Mouse (Mus musculus) intestine, embryonic 14.5 days (tissue): ENCODE measurements at regions not wholly inside any gene's neighbourhood (a gene's known extent, or its start where the extent isn't known, plus 50 kb on each side); places are given as distances from the start of the nearest gene placed in this dataset.
A peak's percentile ranks its signal among the peaks of the same experiment; 100 is the strongest.

Source experiments
- ATAC-seq: fragments of 200-750 bp; cut with Nextera tagmentation; replicated peaks from 2 replicates; pipeline ENCODE4 v1.8.0; 2017; ENCODE audit warnings: low read depth, moderate number of reproducible peaks, moderate TSS enrichment, moderate library complexity; ENCODE audit not compliant: low FRiP score, low TSS enrichment
- DNase-seq: peaks from one replicate; pipeline ENCODE4 v3.0.0-alpha.2; 2018; ENCODE audit warnings: low spot score
- H3K27ac ChIP-seq: fragments of 300-500 bp; sonication (generic); 2 replicates; pipeline ENCODE4 v1.5.1; 2014; ENCODE audit warnings: low read depth, mild to moderate bottlenecking, control low read depth
- H3K27me3 ChIP-seq: fragments of 300-500 bp; sonication (generic); replicated peaks from 2 replicates; pipeline ENCODE4 v1.6.1; 2014; ENCODE audit warnings: low read length, control low read depth; ENCODE audit not compliant: control insufficient read depth, insufficient read depth
- H3K36me3 ChIP-seq: fragments of 300-500 bp; sonication (generic); 2 replicates; pipeline ENCODE4 v1.6.1; 2014; ENCODE audit warnings: low read length, control low read depth; ENCODE audit not compliant: control insufficient read depth, insufficient read depth
- H3K4me1 ChIP-seq: fragments of 300-500 bp; sonication (generic); replicated peaks from 2 replicates; pipeline ENCODE4 v1.6.1; 2014; ENCODE audit warnings: low read length, control low read depth, mixed read lengths; ENCODE audit not compliant: control insufficient read depth, insufficient read depth
- H3K4me2 ChIP-seq: fragments of 300-500 bp; sonication (generic); 2 replicates; pipeline ENCODE4 v1.6.1; 2014; ENCODE audit warnings: low read length
- H3K4me3 ChIP-seq: fragments of 300-500 bp; sonication (generic); 2 replicates; pipeline ENCODE4 v1.5.1; 2014; ENCODE audit warnings: low read depth, low read length, control low read depth, mixed read lengths
- H3K9ac ChIP-seq: fragments of 300-500 bp; sonication (generic); 2 replicates; pipeline ENCODE4 v1.6.1; 2014; ENCODE audit warnings: mild to moderate bottlenecking, low read length
- H3K9me3 ChIP-seq: fragments of 300-500 bp; sonication (generic); 2 replicates; pipeline ENCODE4 v1.6.1; 2016; ENCODE audit warnings: low read length, control low read depth; ENCODE audit not compliant: control insufficient read depth
- whole genome bisulfite sequencing: fragments of 180-500 bp; shearing (Covaris S2); extraction: QIAGEN DNeasy Blood & Tissue Kit; methylation state at CpG from one replicate; pipeline ENCODE4 v1.1.7; 2014; 5-methylcytosine and 5-hydroxymethylcytosine counted together

- Histone ChIP-seq H3K4me2 (no peak overlapping the region), H3K9me3 (no peaks in the 10 kb centered on the region), H3K27me3 (no peaks in the 10 kb centered on the region), H3K9ac (no peak overlapping the region), H3K4me3 (no peak overlapping the region), H3K4me1 (no peaks in the 10 kb centered on the region), H3K36me3 (no peaks in the 10 kb centered on the region), H3K27ac (no peak overlapping the region)
- WGBS, result 71% methylated on average over 5 of the region's 5 CpGs
- DNase-seq, result no peak
- no peak for ATAC-seq
Measured at GRCm38 (mm10) chr6:117237096-117237495, 68.8 kb downstream of the Cxcl12 start.

DNA sequence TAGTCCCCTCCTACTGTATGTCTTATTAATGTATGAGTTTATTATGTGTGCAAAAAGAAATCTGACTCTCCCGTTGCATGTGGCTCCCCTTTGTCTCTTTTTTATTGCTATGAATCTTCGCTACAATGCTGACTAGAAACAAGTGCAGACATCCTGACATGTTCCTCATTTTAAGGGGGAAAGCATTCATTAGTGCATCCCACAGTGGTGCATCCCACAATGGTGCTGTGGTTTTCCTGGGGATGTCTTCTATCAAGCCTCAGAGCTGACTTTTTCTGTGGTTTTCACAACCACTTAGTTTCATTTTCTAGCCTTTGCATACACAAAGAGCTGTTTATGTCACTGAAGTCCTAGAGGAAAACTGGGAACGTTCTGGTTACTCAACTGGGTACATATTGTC, 72.9 kb downstream of the Cxcl12 start:
- Histone ChIP-seq H3K4me1 (no peaks in the 10 kb centered on the region), H3K4me2 (no peak overlapping the region), H3K27ac (no peak overlapping the region), H3K9ac (no peak overlapping the region), H3K36me3 (no peaks in the 10 kb centered on the region), H3K4me3 (no peak overlapping the region), H3K27me3 (no peaks in the 10 kb centered on the region), H3K9me3 (no peaks in the 10 kb centered on the region)
- WGBS, result 52% methylated on average over 3 of the region's 3 CpGs
- ATAC-seq (no peak), DNase-seq (no peak)

GRCm38 (mm10) chr6:117245398-117245797, 77.1 kb downstream of the Cxcl12 start:
- 61% methylated on average over 5 of the region's 5 CpGs for WGBS
- no peak overlapping the region for H3K4me3 ChIP-seq
- no peak overlapping the region; the same call in 1 of the 2 replicates for H3K27ac ChIP-seq
- H3K36me3 ChIP-seq, result no peaks in the 10 kb centered on the region
- no peak for DNase-seq
- no peaks in the 10 kb centered on the region for H3K27me3 ChIP-seq
- H3K9ac ChIP-seq, result no peak overlapping the region
- H3K4me2 ChIP-seq, result no peak overlapping the region
- H3K4me1 ChIP-seq, result no peaks in the 10 kb centered on the region
- H3K9me3 ChIP-seq, result no peaks in the 10 kb centered on the region
- ATAC-seq, result no peak

DNA sequence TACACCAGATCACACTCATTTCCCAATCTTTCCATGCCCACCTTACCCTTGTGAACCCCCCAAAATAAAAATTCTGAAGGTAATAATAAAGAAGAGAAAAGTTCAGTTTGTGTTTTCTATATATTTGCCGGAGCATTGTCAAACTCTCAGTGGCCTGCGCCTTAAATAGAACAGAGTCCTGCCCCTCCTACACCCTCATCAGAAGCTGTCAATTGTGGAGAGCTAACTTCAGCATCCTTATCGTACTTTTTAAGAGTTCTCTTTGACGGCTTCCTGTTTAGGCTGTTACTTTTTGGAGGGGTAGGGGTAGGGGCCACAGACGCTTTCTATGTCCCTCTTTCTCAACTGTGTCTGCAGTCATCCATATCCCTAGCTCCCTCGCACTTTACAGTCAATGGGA, 77.5 kb downstream of the Cxcl12 start:
- WGBS, result 71% methylated on average over 6 of the region's 6 CpGs
- Histone ChIP-seq H3K9me3 (no peaks in the 10 kb centered on the region), H3K4me2 (no peak overlapping the region), H3K36me3 (no peaks in the 10 kb centered on the region), H3K9ac (no peak overlapping the region), H3K4me1 (no peaks in the 10 kb centered on the region), H3K27me3 (no peaks in the 10 kb centered on the region), H3K27ac (no peak overlapping the region), H3K4me3 (no peak overlapping the region)
- no peak for ATAC-seq
- DNase-seq, result no peak

DNA sequence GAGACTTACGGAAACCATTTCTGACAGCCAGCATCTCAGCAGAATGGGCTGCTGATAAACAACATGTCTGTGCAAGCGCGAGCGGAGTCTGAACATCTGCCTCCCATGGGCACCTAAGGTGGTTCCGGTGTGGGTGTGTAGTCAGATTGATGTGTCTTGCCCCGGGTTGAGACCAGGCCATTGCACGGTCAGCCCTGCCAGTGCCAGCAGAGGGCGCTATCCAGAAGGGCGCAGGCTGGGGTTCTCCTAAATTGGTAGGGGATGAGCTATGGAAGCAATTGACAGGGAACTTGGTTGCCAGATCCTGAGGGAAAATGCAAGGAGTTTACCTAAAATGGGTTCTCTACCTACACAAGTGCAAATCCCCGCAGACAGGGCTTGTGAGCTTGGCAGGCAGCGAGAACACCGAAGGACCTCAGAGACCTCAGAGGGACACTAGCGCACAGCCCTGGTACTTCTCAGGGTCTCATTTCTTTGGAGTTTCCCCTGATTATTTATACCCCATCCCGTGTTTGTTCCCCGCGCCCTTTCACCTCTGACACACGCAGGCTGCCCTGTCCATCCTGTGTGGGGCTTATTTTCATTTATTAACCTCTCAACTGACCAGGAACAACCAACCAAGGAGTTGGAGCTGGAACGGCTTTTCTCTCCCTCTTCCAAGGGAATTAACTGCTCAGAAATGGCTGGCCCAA, 81.0 kb downstream of the Cxcl12 start:
- H3K27me3 ChIP-seq, result no peaks in the 10 kb centered on the region
- ATAC-seq, result no peak
- H3K9me3 ChIP-seq, result no peaks in the 10 kb centered on the region
- no peak overlapping the region for H3K27ac ChIP-seq
- H3K4me1 ChIP-seq, result no peaks in the 10 kb centered on the region
- H3K4me3 ChIP-seq, result no peak overlapping the region
- H3K4me2 ChIP-seq, result no peak overlapping the region
- H3K36me3 ChIP-seq, result no peaks in the 10 kb centered on the region
- 76% methylated on average over 18 of the region's 18 CpGs for WGBS
- DNase-seq, result peak; percentile 57
- H3K9ac ChIP-seq, result no peak overlapping the region

DNA sequence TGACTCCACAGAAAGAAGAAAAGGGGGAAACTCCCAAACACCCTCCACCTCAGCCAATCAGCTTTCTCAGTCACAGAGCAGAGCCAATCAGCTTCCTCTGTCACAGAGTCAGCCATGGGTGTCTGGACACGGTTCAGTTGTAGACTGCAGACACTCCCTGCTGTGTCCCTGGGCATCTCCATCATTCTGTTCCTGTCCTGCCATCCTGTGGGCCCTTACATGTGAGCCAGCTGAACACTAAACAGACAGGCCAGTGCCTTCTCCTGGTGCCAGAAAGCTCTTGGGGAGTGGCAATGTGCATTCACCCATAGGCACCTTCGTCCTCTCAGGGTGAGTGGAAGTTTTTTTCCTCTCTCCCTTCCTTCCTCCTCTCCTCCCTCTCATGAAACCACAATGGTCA, 81.7 kb downstream of the Cxcl12 start:
- H3K4me3 ChIP-seq, result no peak overlapping the region
- no peak for ATAC-seq
- no peak overlapping the region for H3K9ac ChIP-seq
- H3K27me3 ChIP-seq, result no peaks in the 10 kb centered on the region
- H3K4me1 ChIP-seq, result no peaks in the 10 kb centered on the region
- 37% methylated on average over 2 of the region's 2 CpGs for WGBS
- H3K9me3 ChIP-seq, result no peaks in the 10 kb centered on the region
- H3K36me3 ChIP-seq, result no peaks in the 10 kb centered on the region
- DNase-seq, result no peak
- no peak overlapping the region for H3K27ac ChIP-seq
- H3K4me2 ChIP-seq, result no peak overlapping the region

GRCm38 (mm10) chr6:117251383-117251925, 83.1 kb downstream of the Cxcl12 start:
- no peak overlapping the region for H3K4me2 ChIP-seq
- no peak overlapping the region for H3K27ac ChIP-seq
- H3K4me3 ChIP-seq, result no peak overlapping the region
- no peaks in the 10 kb centered on the region for H3K36me3 ChIP-seq
- DNase-seq (no peak), ATAC-seq (no peak)
- 49% methylated on average over 12 of the region's 12 CpGs for WGBS
- no peak overlapping the region for H3K9ac ChIP-seq
- H3K4me1 ChIP-seq, result no peaks in the 10 kb centered on the region
- no peaks in the 10 kb centered on the region for H3K27me3 ChIP-seq
- no peaks in the 10 kb centered on the region for H3K9me3 ChIP-seq

DNA sequence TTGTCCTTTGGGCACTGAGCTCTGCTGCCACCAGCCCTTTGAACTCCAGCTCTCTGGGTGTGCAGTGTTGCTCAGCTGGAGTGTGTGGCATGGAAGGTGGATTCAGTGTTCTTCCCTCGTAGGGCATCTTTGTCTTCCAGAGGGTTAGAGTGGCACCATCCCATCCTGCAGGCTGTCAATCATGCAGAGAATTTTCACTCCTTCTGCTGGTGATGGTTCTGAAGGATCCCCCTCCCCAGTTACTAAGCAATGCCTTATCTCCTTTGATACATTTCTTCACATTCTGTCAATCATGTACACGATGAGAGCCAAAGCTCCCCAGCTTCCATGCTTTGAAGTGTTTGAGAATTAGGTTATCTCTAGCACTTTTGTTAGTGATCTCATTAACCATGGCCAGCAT, 84.0 kb downstream of the Cxcl12 start:
- no peak overlapping the region for H3K4me2 ChIP-seq

GRCm38 (mm10) chr6:117253036-117253435, 84.7 kb downstream of the Cxcl12 start:
- Histone ChIP-seq H3K27ac (no peak overlapping the region), H3K9ac (no peak overlapping the region), H3K4me3 (no peak overlapping the region), H3K27me3 (no peaks in the 10 kb centered on the region), H3K4me2 (no peak overlapping the region), H3K9me3 (no peaks in the 10 kb centered on the region), H3K4me1 (no peaks in the 10 kb centered on the region), H3K36me3 (no peaks in the 10 kb centered on the region)
- DNase-seq, result no peak
- WGBS, result 84% methylated on average over 6 of the region's 6 CpGs
- ATAC-seq, result no peak

More for the DNA sequence above, 84.0 kb downstream of the Cxcl12 start:
- H3K9me3 ChIP-seq, result no peaks in the 10 kb centered on the region
- no peaks in the 10 kb centered on the region for H3K4me1 ChIP-seq
- H3K27me3 ChIP-seq, result no peaks in the 10 kb centered on the region
- no peak overlapping the region for H3K27ac ChIP-seq
- no peak for ATAC-seq
- DNase-seq, result no peak
- no peak overlapping the region for H3K9ac ChIP-seq
- no peak overlapping the region for H3K4me3 ChIP-seq
- 78% methylated on average over 2 of the region's 2 CpGs for WGBS
- H3K36me3 ChIP-seq, result no peaks in the 10 kb centered on the region
